Mouse (Mus musculus): ENCODE data around the gene A830031A19Rik.

DNA sequence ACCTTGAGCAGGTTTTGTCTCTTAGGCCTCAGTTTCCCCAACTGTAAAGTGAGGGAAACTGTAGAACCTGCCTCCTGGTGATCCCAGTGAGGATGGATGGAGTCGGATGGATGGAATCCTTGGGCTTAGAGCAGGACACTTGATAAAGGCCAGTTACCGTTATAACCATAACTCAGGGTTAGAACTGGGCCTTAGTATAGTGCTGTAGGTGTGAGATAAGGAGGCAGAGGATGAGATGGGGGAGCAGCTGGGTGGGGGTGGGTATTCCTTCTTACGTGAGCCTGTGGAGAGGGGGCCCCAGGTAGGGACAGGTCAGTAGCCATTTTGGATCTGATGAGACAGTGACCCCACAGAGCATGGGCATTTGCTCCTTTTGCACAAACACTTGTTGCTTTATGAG is 26.8 kb upstream of the A830031A19Rik start:
- TF ChIP-seq CTCF (IDR thresholded peaks at IDR 0.05; ENCODE audit: insufficient read depth, low read depth, low read length) = no peak
- TF ChIP-seq POLR2A (IDR thresholded peaks at IDR 0.05; ENCODE audit: insufficient read depth, low read depth, low read length) = no peak
